ENCODE assay signal across 8 mouse cellular contexts in the genomic region with DNA sequence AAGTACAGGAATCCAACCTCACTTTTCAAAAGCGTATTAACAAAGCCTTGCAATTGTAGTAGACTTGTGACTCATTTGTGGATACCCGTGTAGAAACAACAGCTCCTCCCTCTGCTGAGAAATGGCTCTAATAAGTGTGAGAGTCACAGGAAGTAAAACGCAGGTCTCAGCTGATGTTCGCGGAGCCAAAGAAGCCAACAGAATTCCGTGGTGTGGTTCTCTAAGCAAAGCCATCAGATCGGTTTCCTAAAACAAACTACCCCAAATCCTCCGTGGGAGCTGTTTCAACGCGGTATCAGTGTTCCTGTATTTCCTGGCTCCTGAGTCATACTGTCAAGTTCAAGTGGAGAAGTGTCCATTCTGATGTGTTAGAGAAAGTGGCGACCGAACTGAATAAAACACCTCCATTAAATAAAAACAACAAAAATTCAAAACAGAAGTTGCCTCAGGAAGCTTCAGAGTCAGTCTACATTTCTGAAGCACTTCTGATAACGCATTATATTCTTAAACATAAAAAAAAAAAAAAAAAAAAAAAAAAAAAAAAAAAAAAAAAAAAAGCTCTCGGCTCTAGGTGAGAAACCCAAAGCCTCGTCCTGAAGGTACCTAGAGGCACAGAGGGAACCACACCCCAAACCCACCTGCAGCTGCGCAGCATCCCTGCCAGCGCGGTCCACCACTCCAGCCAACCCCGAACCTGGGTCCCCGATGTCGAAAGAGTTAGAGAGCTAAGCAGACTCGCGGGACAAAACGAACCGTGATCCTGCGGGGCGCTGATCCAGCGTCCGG. TPM values are rescaled to one million over a fixed set of nuclear protein-coding genes. Genes with fewer than 3 reads are reported as not detected.
DNase-seq lines count a peak whose midpoint lies in the region; ATAC-seq lines count a peak whose summit lies in the region.

No protein-coding gene starts in this region.

- ATAC-seq in heart, embryonic 11.5 days (replicated peaks; ENCODE audit: insufficient number of reproducible peaks, low FRiP score, low TSS enrichment) = 0 out of 2 replicates have a peak, but pooled peaks have one; percentile 25
- ATAC-seq in liver, embryonic 13.5 days (ENCODE audit: low read depth) = peak; percentile 56
- peak; percentile 33; the same call in 1 of the 2 replicates for ATAC-seq in neural tube, embryonic 15.5 days (ENCODE audit: low FRiP score)

- H3K4me1 ChIP-seq in brown adipose tissue, adult 24 weeks (ENCODE audit: control insufficient read depth, insufficient read depth, insufficient read length, low read length) = no peaks in the 10 kb centered on the region
- no peaks in the 10 kb centered on the region for H3K4me1 ChIP-seq in heart, embryonic 11.5 days (ENCODE audit: control insufficient read depth, insufficient read depth, low read length)
- peaks cover 34% of the 10 kb centered on the region for H3K4me1 ChIP-seq in liver, embryonic 13.5 days (replicated peaks)
- H3K4me1 ChIP-seq in neural tube, embryonic 15.5 days = peaks cover 5% of the 10 kb centered on the region

- H3K27ac ChIP-seq in brown adipose tissue, adult 24 weeks (replicated peaks; ENCODE audit: low read depth, low read length) = no peak overlapping the region
- H3K27ac ChIP-seq in heart, embryonic 11.5 days (ENCODE audit: low read depth, low read length) = no peak overlapping the region
- H3K27ac ChIP-seq in liver, embryonic 13.5 days = peak overlapping the region; percentile 82
- H3K27ac ChIP-seq in neural tube, embryonic 15.5 days (replicated peaks) = no peak overlapping the region

- peak overlapping the region; percentile 73 for H3K9ac ChIP-seq in heart, embryonic 11.5 days (ENCODE audit: low read depth, low read length)
- peak overlapping the region; percentile 82 for H3K9ac ChIP-seq in liver, embryonic 13.5 days
- H3K9ac ChIP-seq in neural tube, embryonic 15.5 days (replicated peaks) = peak overlapping the region; percentile 62

- no peaks in the 10 kb centered on the region for H3K9me3 ChIP-seq in heart, embryonic 11.5 days (replicated peaks; ENCODE audit: control insufficient read depth, low read length)
- H3K9me3 ChIP-seq in liver, embryonic 13.5 days (replicated peaks) = no peaks in the 10 kb centered on the region
- H3K9me3 ChIP-seq in neural tube, embryonic 15.5 days (replicated peaks) = no peaks in the 10 kb centered on the region

- WGBS in heart, embryonic 11.5 days (ENCODE audit: insufficient replicate concordance) = 4% methylated on average over 29 of the region's 29 CpGs
- 3% methylated on average over 29 of the region's 29 CpGs for WGBS in liver, embryonic 13.5 days (ENCODE audit: insufficient replicate concordance)
- WGBS in neural tube, embryonic 15.5 days = 6% methylated on average over 29 of the region's 29 CpGs

- peak; percentile 3 to 13 for DNase-seq in cerebellum, adult 18-20 months
- DNase-seq in cerebellum, postnatal 10 days = no peak
- peak; percentile 86 for DNase-seq in 416B (ENCODE audit: low read depth)
- DNase-seq in liver, embryonic 13.5 days = peak; percentile 25
- no peak for DNase-seq in left cerebral cortex, adult 9 months (ENCODE audit: low spot score in 2 of 2)

- no peaks in the 10 kb centered on the region for H3K27me3 ChIP-seq in heart, embryonic 11.5 days (ENCODE audit: control insufficient read depth, insufficient read depth, low read length)
- no peaks in the 10 kb centered on the region for H3K27me3 ChIP-seq in liver, embryonic 13.5 days
- H3K27me3 ChIP-seq in neural tube, embryonic 15.5 days (replicated peaks) = peaks cover 7% of the 10 kb centered on the region; the same call in 1 of the 2 replicates

- H3K4me3 ChIP-seq in brown adipose tissue, adult 24 weeks (ENCODE audit: insufficient read depth, low read depth, low read length) = peak overlapping the region; percentile 82
- peak overlapping the region; percentile 61 for H3K4me3 ChIP-seq in heart, embryonic 11.5 days (ENCODE audit: low read depth, low read length)
- H3K4me3 ChIP-seq in liver, embryonic 13.5 days (replicated peaks) = peak overlapping the region; percentile 84
- peak overlapping the region; percentile 77 for H3K4me3 ChIP-seq in neural tube, embryonic 15.5 days (replicated peaks)

- H3K36me3 ChIP-seq in heart, embryonic 11.5 days (ENCODE audit: control insufficient read depth, insufficient read depth, low read length) = no peaks in the 10 kb centered on the region
- H3K36me3 ChIP-seq in liver, embryonic 13.5 days = 0 out of 2 replicates have a peak, but pooled peaks cover 4% of the 10 kb centered on the region
- H3K36me3 ChIP-seq in neural tube, embryonic 15.5 days = no peaks in the 10 kb centered on the region

- peak overlapping the region; percentile 76 for H3K4me2 ChIP-seq in heart, embryonic 11.5 days
- peak overlapping the region; percentile 85 for H3K4me2 ChIP-seq in liver, embryonic 13.5 days
- peak overlapping the region; percentile 99 for H3K4me2 ChIP-seq in neural tube, embryonic 15.5 days

RNA-seq across cellular contexts. Expression of gene Stx11, which starts 0.5 kb away (rescaled TPM):
- polyA plus RNA-seq in brown adipose tissue, adult 24 weeks (2012; ENCODE audit: insufficient read depth, insufficient read length, missing spikeins) = 0.99 and 1.0 TPM in 2 replicates
- polyA plus RNA-seq in heart, embryonic 11.5 days (2014; fragmentation: Nextera tagmentation; extraction: Ambion mirVana) = 5.3 and 5.5 TPM in 2 replicates
- polyA plus RNA-seq in liver, embryonic 13.5 days (2015; fragmentation: Nextera tagmentation; extraction: Ambion mirVana) = 12.5 and 13.6 TPM in 2 replicates
- 3.1 and 8.8 TPM in 2 replicates for polyA plus RNA-seq in neural tube, embryonic 15.5 days (2015; fragmentation: Nextera tagmentation; extraction: Ambion mirVana)

RNA-seq across cellular contexts. Expression of gene Sf3b5, which starts 41.6 kb away (rescaled TPM):
- polyA plus RNA-seq in brown adipose tissue, adult 24 weeks (2012; ENCODE audit: insufficient read depth, insufficient read length, missing spikeins) = 12.4 and 13.7 TPM in 2 replicates
- polyA plus RNA-seq in heart, embryonic 11.5 days (2014; fragmentation: Nextera tagmentation; extraction: Ambion mirVana) = 37.6 and 37.9 TPM in 2 replicates
- polyA plus RNA-seq in liver, embryonic 13.5 days (2015; fragmentation: Nextera tagmentation; extraction: Ambion mirVana) = 26.0 and 28.3 TPM in 2 replicates
- 24.2 and 26.0 TPM in 2 replicates for polyA plus RNA-seq in neural tube, embryonic 15.5 days (2015; fragmentation: Nextera tagmentation; extraction: Ambion mirVana)

Comparison
In these comparisons a context has a peak if more than half of its experiments do, and no peak if none do; other contexts are left out.
1. DNase-seq: peak in cerebellum, adult 18-20 months (2 of 2), 416B (single experiment) and liver, embryonic 13.5 days (single experiment); none in cerebellum, postnatal 10 days (0 of 2) and left cerebral cortex, adult 9 months (0 of 2).
2. Peak in every context shown above with its lines, with median percentiles within 50 percentile points of each other: H3K4me3 ChIP-seq, ATAC-seq, H3K4me2 ChIP-seq and H3K9ac ChIP-seq.